Mouse (Mus musculus): ENCODE measurements around the gene Ctnnbip1. TPM values are rescaled to one million over a fixed set of nuclear protein-coding genes. Genes with fewer than 3 reads are reported as not detected.
"Not testable (repeated sequence)": the region's sequence is repeated elsewhere in the genome, so short reads cannot be mapped to it uniquely, and the experiment has no call there.

Ctnnbip1 gene
- total RNA-seq, 2 experiments from 2014 or later: 32.2 to 34.4 TPM

GRCm38 (mm10) chr4:149606766-149607358 is 88.8 kb downstream of the Ctnnbip1 start:
- DNase-seq (ENCODE audit: low spot score in 2 of 2): no peak
- no peak for TF ChIP-seq CTCF (conservative IDR thresholded peaks at IDR 0.05)
- Histone ChIP-seq H3K4me3 (no peak overlapping the region), H3K27ac (peak overlapping the region; percentile 39; the same call in 1 of the 2 replicates)

DNA sequence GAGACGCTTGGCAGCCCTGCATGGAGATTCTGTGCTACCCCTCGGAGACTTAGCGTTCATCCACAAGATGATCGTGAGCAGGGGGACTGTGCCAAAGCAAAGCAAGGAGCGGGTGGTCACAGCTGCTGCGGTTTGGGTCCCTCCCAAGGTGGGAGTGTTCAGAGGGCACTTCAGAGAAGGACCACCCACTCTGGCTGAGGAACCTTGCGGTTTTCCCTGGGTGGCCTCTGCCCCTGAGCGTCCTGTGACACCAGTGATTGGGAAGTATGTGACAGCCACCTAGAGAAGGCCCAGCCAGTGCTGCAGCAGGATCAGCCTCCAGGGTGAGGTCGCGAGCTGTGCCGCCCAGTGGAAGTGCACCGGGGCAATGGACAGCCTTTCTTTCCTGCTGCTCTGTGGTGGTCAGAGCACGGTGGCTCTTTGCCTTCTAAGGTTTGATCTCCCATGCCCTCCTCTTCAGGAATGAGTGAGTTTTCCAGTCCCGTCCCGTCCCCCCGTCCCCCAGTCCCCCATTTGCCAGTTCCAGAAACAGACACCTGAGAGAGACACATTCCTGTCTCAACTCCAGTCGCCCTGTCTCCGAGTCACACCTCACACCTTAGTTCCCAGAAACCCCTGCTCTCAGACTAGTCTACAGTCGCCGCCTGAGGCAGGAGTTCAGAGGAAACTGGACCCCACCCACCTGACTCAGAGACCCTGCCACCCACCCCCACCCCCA is 89.7 kb downstream of the Ctnnbip1 start:
- no peak for TF ChIP-seq CTCF (conservative IDR thresholded peaks at IDR 0.05)
- DNase-seq (ENCODE audit: low spot score in 2 of 2): no peak
- Histone ChIP-seq H3K27ac (peak overlapping the region; percentile 55; the same call in 1 of the 2 replicates), H3K4me3 (no peak overlapping the region)

DNA sequence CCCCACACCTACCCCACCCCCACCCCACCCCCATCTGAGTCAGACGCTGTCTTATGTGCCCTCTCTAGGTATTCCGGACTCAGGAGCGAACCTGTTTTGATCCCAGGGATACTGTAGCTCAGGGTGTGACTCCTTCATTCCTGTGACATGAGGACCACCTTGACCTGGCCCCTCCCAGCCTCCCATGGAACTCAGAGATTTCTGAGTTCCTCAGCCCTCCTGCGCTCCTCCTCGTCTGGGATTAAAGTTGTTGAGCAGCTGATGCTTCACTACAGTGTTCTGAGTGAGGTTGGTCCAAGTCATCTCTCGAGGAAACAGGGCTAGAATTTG is 90.2 kb downstream of the Ctnnbip1 start:
- Histone ChIP-seq H3K4me3 (no peak overlapping the region), H3K27ac (no peak overlapping the region)
- TF ChIP-seq CTCF (conservative IDR thresholded peaks at IDR 0.05): no peak
- DNase-seq (ENCODE audit: low spot score in 2 of 2): no peak

DNA sequence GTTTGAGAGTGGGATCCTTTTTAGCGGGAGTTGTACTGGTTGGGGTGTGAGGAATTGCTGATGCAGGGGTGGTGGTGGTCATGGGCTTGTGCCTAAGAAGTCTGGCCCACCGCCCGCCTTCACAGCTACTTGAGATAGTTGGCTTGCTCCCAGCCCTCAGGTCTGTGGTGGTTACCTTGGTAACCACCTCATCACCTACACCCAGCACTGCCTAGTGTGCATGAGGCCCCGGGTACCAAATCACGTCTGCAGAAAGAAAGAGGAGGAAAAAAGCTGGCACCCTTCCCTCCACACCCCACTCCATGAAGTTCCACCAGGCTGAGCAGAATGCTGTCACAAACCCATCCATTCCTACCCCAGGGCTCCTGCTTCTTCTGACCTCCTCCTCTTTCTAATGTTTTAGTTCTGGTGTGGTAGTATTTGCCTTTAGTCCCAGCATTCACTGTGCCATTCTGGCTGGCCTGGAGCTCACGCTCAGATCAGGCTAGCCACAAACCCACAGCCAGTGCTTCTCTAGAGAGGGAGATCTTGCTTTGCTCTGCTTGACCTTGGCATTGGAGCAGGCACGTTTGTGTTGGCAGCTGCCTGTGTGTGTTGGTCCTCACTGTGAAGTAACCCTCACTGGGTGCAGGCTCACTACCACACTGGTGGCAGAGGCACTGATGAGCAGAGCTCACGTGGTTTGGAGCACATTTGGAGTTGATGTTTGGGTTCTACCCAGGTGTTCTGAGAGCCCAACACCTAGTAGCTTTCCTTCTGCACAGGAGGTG is 91.4 kb downstream of the Ctnnbip1 start:
- no peak for DNase-seq (ENCODE audit: low spot score in 2 of 2)
- H3K27ac ChIP-seq: no peak overlapping the region

DNA sequence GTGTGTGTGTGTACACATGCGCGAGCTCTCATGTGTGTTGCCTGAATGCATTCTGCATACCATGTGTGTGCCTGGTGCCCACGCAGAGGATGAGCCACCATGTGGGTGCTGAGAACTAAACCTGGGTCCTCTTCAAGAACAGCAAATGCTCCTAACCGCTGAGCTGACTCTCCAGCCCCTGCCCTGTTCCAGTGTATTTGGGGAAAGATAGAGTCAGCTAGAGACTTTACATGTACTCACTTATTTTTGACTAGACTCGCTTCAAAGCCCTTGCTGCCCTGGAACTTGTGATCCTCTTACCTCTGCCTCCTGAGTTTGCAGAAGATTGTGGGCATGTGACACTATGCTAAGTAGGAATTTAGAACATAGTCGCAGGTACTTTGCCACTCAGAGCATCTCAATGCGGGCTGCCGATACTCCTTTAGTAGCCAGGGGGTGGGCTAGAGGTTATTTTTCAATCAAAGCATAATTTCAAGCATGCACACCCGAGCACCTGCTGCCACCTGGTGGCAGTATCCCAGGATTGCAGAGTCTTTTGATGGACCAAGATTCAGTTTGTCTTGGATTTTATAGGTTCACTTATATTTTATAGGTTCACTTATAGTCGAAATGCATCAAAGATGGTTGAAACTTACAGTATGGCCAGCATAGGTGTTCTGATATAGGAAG is 93.5 kb downstream of the Ctnnbip1 start:
- H3K27ac ChIP-seq: no peak overlapping the region
- no peak overlapping the region for H3K4me3 ChIP-seq
- DNase-seq (ENCODE audit: low spot score in 2 of 2): peak in 1 of 2 experiments; percentile 62
- TF ChIP-seq CTCF (conservative IDR thresholded peaks at IDR 0.05): peak; percentile 95

More for the DNA sequence above, 91.4 kb downstream of the Ctnnbip1 start:
- no peak overlapping the region for H3K4me3 ChIP-seq
- no peak for TF ChIP-seq CTCF (conservative IDR thresholded peaks at IDR 0.05)

DNA sequence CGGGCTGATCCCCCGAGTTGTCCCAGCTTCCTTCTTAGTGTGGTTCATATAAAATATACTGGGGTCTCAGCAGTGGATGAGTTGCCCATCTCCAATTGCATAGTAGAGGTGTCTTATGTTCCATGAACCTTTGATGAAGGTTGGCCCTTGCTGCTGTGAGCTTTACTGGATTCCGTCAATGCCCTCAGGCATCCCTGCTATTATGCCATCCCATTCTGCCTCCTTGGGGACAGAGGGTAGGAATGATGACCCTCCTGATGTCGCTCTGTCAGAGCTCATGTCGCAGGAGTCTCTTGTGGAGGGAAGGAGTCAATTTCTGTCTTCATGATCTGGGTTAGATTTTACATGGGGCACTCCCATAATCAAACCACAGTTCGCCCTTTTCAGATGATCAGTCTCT is 95.5 kb downstream of the Ctnnbip1 start:
- not testable (repeated sequence) for H3K27ac ChIP-seq; H3K4me3 ChIP-seq; DNase-seq (ENCODE audit: low spot score in 2 of 2)

DNA sequence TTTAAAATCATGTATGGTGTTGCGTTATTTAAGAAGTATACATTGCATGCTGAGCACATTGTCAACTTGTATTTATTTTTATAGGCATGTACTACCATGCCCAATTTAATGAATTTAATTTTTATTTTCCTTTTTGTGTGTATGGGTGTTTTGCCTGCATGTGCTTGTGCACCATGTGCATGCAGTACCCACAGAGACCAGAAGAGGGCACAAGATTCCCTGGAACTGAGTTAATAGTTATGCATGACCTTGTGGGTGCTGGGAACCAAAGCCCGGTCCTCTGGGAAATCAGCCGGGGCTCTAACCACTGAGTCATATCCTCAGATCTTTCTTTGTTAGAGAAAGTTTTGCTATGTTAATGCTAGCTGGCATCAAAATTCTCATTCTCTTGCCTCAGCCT is 96.8 kb downstream of the Ctnnbip1 start:
- Histone ChIP-seq H3K27ac (no peak overlapping the region), H3K4me3 (no peak overlapping the region)
- peak; percentile 56 for TF ChIP-seq CTCF (conservative IDR thresholded peaks at IDR 0.05)
- DNase-seq (ENCODE audit: low spot score in 2 of 2): no peak

Small RNA genes lying within 50 kb of the gene (microRNA-seq; reads per million reads assigned to microRNA genes)
- 0.32 to 0.55 reads per million in 2 experiments for gene Mir5616

Other genes starting within 250 kb of the Ctnnbip1 start
- gene Kif1b, start 210.5 kb upstream of the Ctnnbip1 start, total RNA-seq (2021): 100 to 1,000 TPM; 403 to 414 TPM
- gene Ube4b, start 91.5 kb upstream of the Ctnnbip1 start, total RNA-seq (2021): 100 to 1,000 TPM; 105 to 107 TPM
- not detected for gene Rbp7, start 63.3 kb upstream of the Ctnnbip1 start, total RNA-seq (2021)
- not detected for gene Tmem274, start 40.9 kb upstream of the Ctnnbip1 start, total RNA-seq (2021)
- 1 to 10 TPM; 8.9 to 9.0 TPM for gene Nmnat1, start 33.0 kb upstream of the Ctnnbip1 start, total RNA-seq (2021)
- 10 to 100 TPM; 15.3 to 16.9 TPM for gene Lzic, start 33.0 kb upstream of the Ctnnbip1 start, total RNA-seq (2021)
- gene Clstn1, start 68.2 kb downstream of the Ctnnbip1 start, total RNA-seq (2021): 100 to 1,000 TPM; 748 to 817 TPM
- gene Pik3cd, start 184.3 kb downstream of the Ctnnbip1 start, total RNA-seq (2021): 10 to 100 TPM; 19.6 to 23.5 TPM
- 10 to 100 TPM; 69.7 to 78.3 TPM for gene Tmem201, start 219.8 kb downstream of the Ctnnbip1 start, total RNA-seq (2021)